10 mouse cellular contexts compared by ENCODE assay signal in the genomic region with DNA sequence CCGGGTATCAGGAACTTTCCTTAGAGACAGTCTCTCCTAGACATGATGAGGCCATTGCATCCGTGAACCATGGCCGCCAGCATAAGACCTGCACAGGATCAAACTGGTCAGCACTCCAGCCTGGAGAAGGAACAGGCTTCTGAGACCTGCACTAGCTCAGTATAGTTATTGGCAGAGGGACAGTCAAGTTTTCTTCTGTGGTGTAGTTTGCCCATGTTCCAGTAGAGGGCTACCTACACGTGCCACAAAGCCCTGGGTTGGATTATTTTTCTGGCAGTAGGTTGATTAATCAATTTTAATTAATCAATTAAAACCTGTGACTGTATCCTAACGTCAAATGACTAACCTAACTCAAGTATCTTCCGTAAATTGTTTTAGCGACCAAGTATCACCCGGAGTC. TPM values are rescaled to one million over a fixed set of nuclear protein-coding genes. Genes with fewer than 3 reads are reported as not detected.
DNase-seq lines count a peak whose midpoint lies in the region; ATAC-seq and TF ChIP-seq lines count a peak whose summit lies in the region.
"Had no signal": no experiment of that assay in that cellular context is flagged by ENCODE, and none has a peak within 500 bp of the region (broad histone marks: within the 10 kb centered on the region; RNA-seq: fewer than 3 reads in every experiment).

No protein-coding gene starts in this region.

- H3K27ac ChIP-seq in hindbrain, embryonic 14.5 days, result no peak overlapping the region
- no peak overlapping the region for H3K27ac ChIP-seq in hindbrain, embryonic 12.5 days
- no peak overlapping the region for H3K27ac ChIP-seq in hindbrain, postnatal 0 days
- H3K27ac ChIP-seq: limb, embryonic 12.5 days had no signal

- peak; percentile 22; the same call in 1 of the 2 replicates for ATAC-seq in hindbrain, embryonic 14.5 days (ENCODE audit: low FRiP score)
- ATAC-seq in hindbrain, embryonic 12.5 days (ENCODE audit: low FRiP score), result no peak
- ATAC-seq in hindbrain, postnatal 0 days, result peak; percentile 49; the same call in 1 of the 2 replicates

- no peak overlapping the region for H3K4me2 ChIP-seq in hindbrain, embryonic 14.5 days (replicated peaks)
- no peak overlapping the region for H3K4me2 ChIP-seq in hindbrain, embryonic 12.5 days (replicated peaks)
- no peak overlapping the region for H3K4me2 ChIP-seq in hindbrain, postnatal 0 days (ENCODE audit: low read depth, low read length)
- H3K4me2 ChIP-seq: heart, embryonic 12.5 days; limb, embryonic 12.5 days had no signal

- H3K9me3 ChIP-seq in hindbrain, embryonic 14.5 days (ENCODE audit: control insufficient read depth, low read length), result no peaks in the 10 kb centered on the region
- no peaks in the 10 kb centered on the region for H3K9me3 ChIP-seq in hindbrain, embryonic 12.5 days (replicated peaks)
- H3K9me3 ChIP-seq in hindbrain, postnatal 0 days (ENCODE audit: low read length), result no peaks in the 10 kb centered on the region
- H3K9me3 ChIP-seq: heart, embryonic 12.5 days; limb, embryonic 12.5 days had no signal

- peaks cover 52% of the 10 kb centered on the region for H3K36me3 ChIP-seq in hindbrain, embryonic 14.5 days (replicated peaks; ENCODE audit: control insufficient read depth, insufficient read depth)
- peaks cover 41% of the 10 kb centered on the region for H3K36me3 ChIP-seq in hindbrain, embryonic 12.5 days
- peaks cover 7% of the 10 kb centered on the region; the same call in 1 of the 2 replicates for H3K36me3 ChIP-seq in hindbrain, postnatal 0 days (ENCODE audit: insufficient read depth, low read length)

- H3K4me3 ChIP-seq in hindbrain, embryonic 14.5 days (replicated peaks; ENCODE audit: low read length), result no peak overlapping the region
- H3K4me3 ChIP-seq in hindbrain, embryonic 12.5 days, result no peak overlapping the region
- H3K4me3 ChIP-seq in hindbrain, postnatal 0 days (ENCODE audit: low read length), result no peak overlapping the region
- H3K4me3 ChIP-seq: heart, embryonic 12.5 days; limb, embryonic 12.5 days had no signal

- H3K27me3 ChIP-seq in hindbrain, embryonic 14.5 days (ENCODE audit: control insufficient read depth, insufficient read depth, low read length), result no peaks in the 10 kb centered on the region
- peaks cover 5% of the 10 kb centered on the region for H3K27me3 ChIP-seq in hindbrain, embryonic 12.5 days
- no peaks in the 10 kb centered on the region for H3K27me3 ChIP-seq in hindbrain, postnatal 0 days (ENCODE audit: insufficient read depth, low read length)

- whole genome bisulfite sequencing in hindbrain, embryonic 14.5 days, result 68% methylated on average over 8 of the region's 8 CpGs
- WGBS in hindbrain, embryonic 12.5 days, result 71% methylated on average over 8 of the region's 8 CpGs
- WGBS in hindbrain, postnatal 0 days, result 67% methylated on average over 8 of the region's 8 CpGs

- no peak overlapping the region for H3K9ac ChIP-seq in hindbrain, embryonic 14.5 days
- H3K9ac ChIP-seq in hindbrain, embryonic 12.5 days, result no peak overlapping the region
- H3K9ac ChIP-seq in hindbrain, postnatal 0 days (replicated peaks; ENCODE audit: low read length), result no peak overlapping the region
- H3K9ac ChIP-seq: heart, embryonic 12.5 days; limb, embryonic 12.5 days had no signal

- peak; percentile 74 for TF ChIP-seq CTCF in hindbrain, postnatal 0 days (IDR thresholded peaks at IDR 0.05; ENCODE audit: low read depth)

- peaks cover 38% of the 10 kb centered on the region for H3K4me1 ChIP-seq in hindbrain, embryonic 14.5 days (replicated peaks; ENCODE audit: control insufficient read depth, insufficient read depth, low read length)
- H3K4me1 ChIP-seq in hindbrain, embryonic 12.5 days, result peaks cover 33% of the 10 kb centered on the region
- peaks cover 26% of the 10 kb centered on the region for H3K4me1 ChIP-seq in hindbrain, postnatal 0 days (ENCODE audit: insufficient read depth, low read length)

- intact Hi-C loops in gastrocnemius, postnatal 14 days (cut with DNase I; ENCODE audit: low total_unique reads), result no loop called here

- peak; percentile 40 for DNase-seq in adrenal gland, postnatal 10 days
- DNase-seq in adrenal gland, adult 2 months, result no peak
- no peak for DNase-seq in hindbrain, embryonic 14.5 days (ENCODE audit: low spot score)
- DNase-seq in A20 (ENCODE audit: low read depth, low spot score), result peak; percentile 46
- DNase-seq in hindbrain, postnatal 0 days (ENCODE audit: low spot score), result peak; percentile 70
- no peak for DNase-seq in left cerebral cortex, adult 11 months (ENCODE audit: low spot score)
- DNase-seq in gastrocnemius, postnatal 14 days, result no peak

RNA-seq across cellular contexts. Expression of gene Dzip1, which starts 6.2 kb away (rescaled TPM):
- total RNA-seq in adrenal gland, postnatal 10 days (2021), result 10 to 100 TPM; 12.3 to 15.7 TPM
- total RNA-seq in adrenal gland, adult 2 months (2021), result 10 to 100 TPM; 12.5 to 13.5 TPM
- polyA plus RNA-seq in adrenal gland, adult 2 months (2012; rRNA removed), result 12.5 and 14.6 TPM in 2 replicates
- polyA plus RNA-seq in hindbrain, embryonic 14.5 days (2014; fragmentation: Nextera tagmentation; extraction: Ambion mirVana), result 105 and 122 TPM in 2 replicates
- polyA plus RNA-seq in hindbrain, embryonic 12.5 days (2016; fragmentation: Nextera tagmentation; extraction: Ambion mirVana), result 46.3 and 47.0 TPM in 2 replicates
- total RNA-seq in hindbrain, postnatal 0 days (2014; rRNA removed), result 352 and 378 TPM in 2 replicates
- polyA plus RNA-seq in hindbrain, postnatal 0 days (2015; fragmentation: Nextera tagmentation; extraction: Ambion mirVana), result 99.0 and 102 TPM in 2 replicates
- 1 to 10 TPM; 3.0 to 4.3 TPM for total RNA-seq in gastrocnemius, postnatal 14 days (2021)

RNA-seq across cellular contexts. Expression of gene Dnajc3, which starts 18.8 kb away (rescaled TPM):
- 10 to 100 TPM; 42.4 to 50.9 TPM for total RNA-seq in adrenal gland, postnatal 10 days (2021)
- total RNA-seq in adrenal gland, adult 2 months (2021), result 10 to 100 TPM; 62.2 to 65.2 TPM
- 9.6 and 12.3 TPM in 2 replicates for polyA plus RNA-seq in adrenal gland, adult 2 months (2012; rRNA removed)
- polyA plus RNA-seq in hindbrain, embryonic 14.5 days (2014; fragmentation: Nextera tagmentation; extraction: Ambion mirVana), result 25.3 and 29.9 TPM in 2 replicates
- polyA plus RNA-seq in hindbrain, embryonic 12.5 days (2016; fragmentation: Nextera tagmentation; extraction: Ambion mirVana), result 33.3 and 33.5 TPM in 2 replicates
- 16.7 and 19.0 TPM in 2 replicates for total RNA-seq in hindbrain, postnatal 0 days (2014; rRNA removed)
- polyA plus RNA-seq in hindbrain, postnatal 0 days (2015; fragmentation: Nextera tagmentation; extraction: Ambion mirVana), result 22.8 and 23.2 TPM in 2 replicates
- 10 to 100 TPM; 19.3 to 22.0 TPM for total RNA-seq in gastrocnemius, postnatal 14 days (2021)

Comparison
In these comparisons a context has a peak if more than half of its experiments do, and no peak if none do; other contexts are left out.
1. DNase-seq: peak in adrenal gland, postnatal 10 days (single experiment), A20 (single experiment) and hindbrain, postnatal 0 days (single experiment); none in adrenal gland, adult 2 months (single experiment), hindbrain, embryonic 14.5 days (single experiment), left cerebral cortex, adult 11 months (single experiment) and gastrocnemius, postnatal 14 days (single experiment).
2. RNA of gene Dzip1, which starts 6.2 kb away (total RNA-seq): 352 to 378 TPM in hindbrain, postnatal 0 days; 12.3 to 15.7 TPM in adrenal gland, postnatal 10 days, 12.5 to 13.5 TPM in adrenal gland, adult 2 months and 3.0 to 4.3 TPM in gastrocnemius, postnatal 14 days; every median in the first group is over 10 times any median in the second.